Mouse (Mus musculus): ENCODE results near the gene Olfr577. TPM values are rescaled to one million over a fixed set of nuclear protein-coding genes. Genes with fewer than 3 reads are reported as not detected.

Olfr577 gene
- polyA plus RNA-seq, 1 experiment: not detected

DNA sequence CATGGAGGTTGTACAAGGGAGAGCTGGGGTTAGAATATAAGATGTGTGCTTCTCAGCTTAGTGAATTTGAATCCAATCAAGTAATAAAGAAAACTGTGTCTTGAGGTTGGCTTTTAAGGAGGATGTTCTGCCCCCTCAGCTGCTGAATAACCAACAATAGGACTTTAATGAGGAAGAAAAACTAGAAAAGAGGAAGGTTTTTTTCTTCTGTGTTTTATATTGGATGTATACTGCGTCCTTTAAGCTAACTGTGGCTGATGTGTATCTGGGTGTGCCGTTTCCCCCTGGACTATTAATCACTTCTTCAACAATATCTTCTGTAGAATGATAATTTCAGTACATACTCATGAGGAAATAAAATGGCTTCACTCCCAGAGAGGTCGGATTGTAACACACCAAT is 48.6 kb downstream of the Olfr577 start:
- Histone ChIP-seq H3K9me3 (ENCODE audit: control insufficient read depth, low read length) (no peaks in the 10 kb centered on the region), H3K4me3 (replicated peaks) (no peak overlapping the region), H3K4me1 (ENCODE audit: control insufficient read depth) (no peaks in the 10 kb centered on the region), H3K36me3 (ENCODE audit: control insufficient read depth) (no peaks in the 10 kb centered on the region), H3K27me3 (ENCODE audit: control insufficient read depth) (no peaks in the 10 kb centered on the region)
- TF ChIP-seq TAL1 (IDR thresholded peaks at IDR 0.05; ENCODE audit: low read length): no peak
- no peak for TF ChIP-seq GATA1 (IDR thresholded peaks at IDR 0.05; ENCODE audit: low read length)

DNA sequence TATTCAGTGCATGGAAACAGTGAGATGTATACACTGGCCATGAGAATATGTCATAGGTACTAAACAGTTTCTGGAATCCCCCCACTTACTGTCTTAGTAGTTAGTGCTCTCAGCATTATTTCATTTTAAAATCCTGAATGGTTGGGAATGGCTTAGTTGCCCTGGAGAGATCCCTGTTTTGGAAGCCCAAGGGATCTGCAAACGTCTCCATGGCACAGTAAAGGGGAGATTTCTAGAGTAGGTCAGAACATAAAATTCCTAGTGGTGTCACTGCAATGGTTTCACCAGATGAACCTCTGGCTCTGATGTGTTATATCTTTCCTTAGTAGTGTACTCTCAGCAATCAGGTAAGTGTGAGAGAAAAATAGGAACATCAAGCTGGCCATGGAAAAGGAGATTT is 51.6 kb downstream of the Olfr577 start, which contains the start of gene Olfr572:
Gene Olfr572, plus strand, starts transcription at position 301 of the 400 bp plus-strand sequence.
- Histone ChIP-seq H3K36me3 (ENCODE audit: control insufficient read depth) (no peaks in the 10 kb centered on the region), H3K9me3 (ENCODE audit: control insufficient read depth, low read length) (no peaks in the 10 kb centered on the region), H3K4me1 (ENCODE audit: control insufficient read depth) (no peaks in the 10 kb centered on the region), H3K4me3 (replicated peaks) (no peak within 1 kb of the TSS), H3K27me3 (ENCODE audit: control insufficient read depth) (no peaks in the 10 kb centered on the region)
- TF ChIP-seq GATA1 (IDR thresholded peaks at IDR 0.05; ENCODE audit: low read length) (no peak), TAL1 (IDR thresholded peaks at IDR 0.05; ENCODE audit: low read length) (no peak)

Other genes starting within 250 kb of the Olfr577 start
- not detected in 2 replicates for gene Olfr559, start 248.5 kb downstream of the Olfr577 start, polyA plus RNA-seq (2012)
- gene Olfr560, start 216.6 kb downstream of the Olfr577 start, polyA plus RNA-seq (2012): not detected in 2 replicates
- 0.04 TPM in 1 of 2 replicates, not detected in the other for gene Olfr78, start 216.5 kb downstream of the Olfr577 start, polyA plus RNA-seq (2012)
- gene Olfr561, start 204.7 kb downstream of the Olfr577 start, polyA plus RNA-seq (2012): not detected in 2 replicates
- not detected in 2 replicates for gene Olfr564, start 172.5 kb downstream of the Olfr577 start, polyA plus RNA-seq (2012)
- not detected in 2 replicates for gene Olfr566, start 117.2 kb downstream of the Olfr577 start, polyA plus RNA-seq (2012)
- gene Olfr568, start 98.8 kb downstream of the Olfr577 start, polyA plus RNA-seq (2012): not detected in 2 replicates
- gene Olfr569, start 85.1 kb downstream of the Olfr577 start, polyA plus RNA-seq (2012): not detected in 2 replicates
- not detected in 2 replicates for gene Olfr570, start 81.4 kb downstream of the Olfr577 start, polyA plus RNA-seq (2012)
- gene Olfr571, start 58.4 kb downstream of the Olfr577 start, polyA plus RNA-seq (2012): not detected in 2 replicates
- not detected in 2 replicates for gene Olfr572, start 51.5 kb downstream of the Olfr577 start, polyA plus RNA-seq (2012)
- not detected in 2 replicates for gene Olfr573-ps1, start 33.4 kb downstream of the Olfr577 start, polyA plus RNA-seq (2012)
- not detected in 2 replicates for gene Olfr574, start 27.5 kb downstream of the Olfr577 start, polyA plus RNA-seq (2012)
- not detected in 2 replicates for gene Olfr575, start 17.2 kb downstream of the Olfr577 start, polyA plus RNA-seq (2012)
- not detected in 2 replicates for gene Olfr576, start 13.3 kb downstream of the Olfr577 start, polyA plus RNA-seq (2012)
- not detected in 2 replicates for gene Olfr578, start 13.4 kb upstream of the Olfr577 start, polyA plus RNA-seq (2012)
- 0.03 TPM in 1 of 2 replicates, not detected in the other for gene Olfr582, start 62.1 kb upstream of the Olfr577 start, polyA plus RNA-seq (2012)
- not detected in 2 replicates for gene Olfr583, start 75.4 kb upstream of the Olfr577 start, polyA plus RNA-seq (2012)
- not detected in 2 replicates for gene Olfr584, start 105.9 kb upstream of the Olfr577 start, polyA plus RNA-seq (2012)
- not detected in 2 replicates for gene Olfr585, start 121.8 kb upstream of the Olfr577 start, polyA plus RNA-seq (2012)
- 0.01 TPM in 1 of 2 replicates, not detected in the other for gene Olfr586, start 149.7 kb upstream of the Olfr577 start, polyA plus RNA-seq (2012)
- not detected in 2 replicates for gene Olfr588-ps1, start 164.9 kb upstream of the Olfr577 start, polyA plus RNA-seq (2012)
- not detected in 2 replicates for gene Olfr589, start 180.4 kb upstream of the Olfr577 start, polyA plus RNA-seq (2012)
- not detected in 2 replicates for gene Olfr591, start 202.4 kb upstream of the Olfr577 start, polyA plus RNA-seq (2012)
- not detected in 2 replicates for gene Olfr592, start 208.9 kb upstream of the Olfr577 start, polyA plus RNA-seq (2012)
- gene Olfr593, start 235.9 kb upstream of the Olfr577 start, polyA plus RNA-seq (2012): not detected in 2 replicates
- 0.02 TPM in 1 of 2 replicates, not detected in the other for gene Olfr594, start 241.1 kb upstream of the Olfr577 start, polyA plus RNA-seq (2012)

Data from erythroblast, embryonic 14.5 days (primary cell).